Mouse (Mus musculus) spleen, postnatal 0 days (tissue): ENCODE data around the gene Pomt2. TPM values are rescaled to one million over a fixed set of nuclear protein-coding genes. Genes with fewer than 3 reads are reported as not detected.

Experiments used
- polyA plus RNA-seq: library from polyadenylated mRNA; unstranded; fragments of >200 nt; fragmentation: Nextera tagmentation; extraction: Ambion mirVana; gene quantifications from 2 replicates; pipeline ENCODE4 v1.2.1, GENCODE M21; 2015

The Pomt2 gene
- 3.1 and 4.0 TPM in 2 replicates for polyA plus RNA-seq

GRCm38 (mm10) chr12:87147395-87148089 lies at the start of gene Pomt2:
Gene Pomt2, minus strand, starts transcription at chr12:87147968.

GRCm38 (mm10) chr12:87146966-87147365 lies 802 bp downstream of the Pomt2 start, which contains the start of gene Gstz1:
Gene Gstz1, plus strand, starts transcription at chr12:87147165.

GRCm38 (mm10) chr12:87102165-87102631 lies 45.6 kb downstream of the Pomt2 start, which contains the start of gene Ngb:
Gene Ngb, minus strand, starts transcription at chr12:87102539.

Other genes with a start within 250 kb of the Pomt2 start
- gene Cipc, start 200.9 kb downstream of the Pomt2 start, polyA plus RNA-seq: 8.5 and 9.0 TPM in 2 replicates
- not detected in 2 replicates for gene Zdhhc22, start 157.5 kb downstream of the Pomt2 start, polyA plus RNA-seq
- not detected in 2 replicates for gene Tmem63c, start 126.6 kb downstream of the Pomt2 start, polyA plus RNA-seq
- gene Ngb, start 45.4 kb downstream of the Pomt2 start, polyA plus RNA-seq: 0.07 and 0.14 TPM in 2 replicates
- 12.3 and 13.0 TPM in 2 replicates for gene Gstz1, start 803 bp downstream of the Pomt2 start, polyA plus RNA-seq
- 12.4 and 13.8 TPM in 2 replicates for gene Samd15, start 51.8 kb upstream of the Pomt2 start, polyA plus RNA-seq
- gene Tmed8, start 52.5 kb upstream of the Pomt2 start, polyA plus RNA-seq: 1.2 and 1.5 TPM in 2 replicates
- gene Noxred1, start 90.8 kb upstream of the Pomt2 start, polyA plus RNA-seq: 0.67 and 1.6 TPM in 2 replicates
- 13.1 and 17.0 TPM in 2 replicates for gene Vipas39, start 118.3 kb upstream of the Pomt2 start, polyA plus RNA-seq
- gene Ahsa1, start 118.5 kb upstream of the Pomt2 start, polyA plus RNA-seq: 126 and 128 TPM in 2 replicates
- 0.12 TPM in 2 replicates for gene Ism2, start 151.7 kb upstream of the Pomt2 start, polyA plus RNA-seq
- gene Sptlc2, start 240.4 kb upstream of the Pomt2 start, polyA plus RNA-seq: 56.9 and 67.7 TPM in 2 replicates